ENCODE assay signal across 12 mouse cellular contexts in the genomic region with DNA sequence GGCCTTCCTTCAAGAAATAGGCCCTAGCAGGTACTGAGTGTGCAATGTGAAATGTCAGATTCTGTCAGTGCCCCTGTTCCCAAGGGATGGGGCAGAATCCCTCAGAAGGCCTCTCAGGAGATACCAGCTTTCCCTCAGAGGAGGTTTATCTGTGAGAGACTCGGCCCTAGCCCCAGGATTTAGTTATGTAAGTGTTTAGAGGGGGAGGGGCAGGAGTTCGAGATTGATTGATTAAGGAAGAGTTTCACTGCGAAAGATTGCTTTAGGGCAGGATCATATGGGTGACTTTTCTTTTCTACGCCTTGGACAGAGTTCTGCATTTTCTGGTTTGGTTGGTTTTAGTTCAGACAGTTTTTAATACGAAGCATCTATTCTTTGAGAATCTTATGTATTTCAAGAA. TPM values are rescaled to one million over a fixed set of nuclear protein-coding genes. Genes with fewer than 3 reads are reported as not detected.
DNase-seq lines count a peak whose midpoint lies in the region; ATAC-seq and TF ChIP-seq lines count a peak whose summit lies in the region.
"Had no signal": no experiment of that assay in that cellular context is flagged by ENCODE, and none has a peak within 500 bp of the region (broad histone marks: within the 10 kb centered on the region; RNA-seq: fewer than 3 reads in every experiment).

No protein-coding gene starts in this region.

- no peak overlapping the region for H3K9ac ChIP-seq in midbrain, embryonic 14.5 days (replicated peaks; ENCODE audit: low read length)
- H3K9ac ChIP-seq in embryonic facial prominence, embryonic 15.5 days = no peak overlapping the region
- H3K9ac ChIP-seq in liver, embryonic 11.5 days (ENCODE audit: low read depth, low read length) = 0 out of 2 replicates have a peak overlapping the region, but pooled peaks have one; percentile 21
- no peak overlapping the region for H3K9ac ChIP-seq in forebrain, embryonic 16.5 days (replicated peaks; ENCODE audit: low read depth, low read length)
- H3K9ac ChIP-seq: forebrain, embryonic 13.5 days had no signal

- H3K27ac ChIP-seq in midbrain, embryonic 10.5 days (replicated peaks) = 0 out of 2 replicates have a peak overlapping the region, but pooled peaks have one; percentile 57
- H3K27ac ChIP-seq in midbrain, embryonic 14.5 days (replicated peaks; ENCODE audit: low read depth, low read length) = no peak overlapping the region
- peak overlapping the region; percentile 68 for H3K27ac ChIP-seq in embryonic facial prominence, embryonic 15.5 days (replicated peaks)
- H3K27ac ChIP-seq in liver, embryonic 11.5 days (ENCODE audit: low read depth, low read length) = peak overlapping the region; percentile 22; the same call in 1 of the 2 replicates
- H3K27ac ChIP-seq in cerebellum, adult 2 months (ENCODE audit: insufficient read depth, low read length) = no peak overlapping the region
- no peak overlapping the region for H3K27ac ChIP-seq in forebrain, embryonic 16.5 days (ENCODE audit: low read length)
- H3K27ac ChIP-seq: forebrain, embryonic 13.5 days had no signal

- H3K27me3 ChIP-seq in midbrain, embryonic 10.5 days (ENCODE audit: low read depth, poor library complexity, severe bottlenecking) = no peaks in the 10 kb centered on the region
- H3K27me3 ChIP-seq in midbrain, embryonic 14.5 days (ENCODE audit: control insufficient read depth, insufficient read depth, low read length) = no peaks in the 10 kb centered on the region
- H3K27me3 ChIP-seq in embryonic facial prominence, embryonic 15.5 days = no peaks in the 10 kb centered on the region
- no peaks in the 10 kb centered on the region for H3K27me3 ChIP-seq in liver, embryonic 11.5 days (replicated peaks; ENCODE audit: control insufficient read depth, insufficient read depth, low read length)
- no peaks in the 10 kb centered on the region for H3K27me3 ChIP-seq in cerebellum, adult 2 months (ENCODE audit: control insufficient read depth, insufficient read depth, low read length)
- H3K27me3 ChIP-seq in forebrain, embryonic 16.5 days (replicated peaks; ENCODE audit: control insufficient read depth, insufficient read depth, low read length) = no peaks in the 10 kb centered on the region
- H3K27me3 ChIP-seq: forebrain, embryonic 13.5 days had no signal

- no peak for TF ChIP-seq CTCF in cerebellum, adult 2 months (IDR thresholded peaks at IDR 0.05; ENCODE audit: borderline replicate concordance, insufficient read depth, low read depth, low read length)

- no peaks in the 10 kb centered on the region for H3K9me3 ChIP-seq in midbrain, embryonic 10.5 days (replicated peaks)
- H3K9me3 ChIP-seq in midbrain, embryonic 14.5 days (ENCODE audit: control insufficient read depth, low read length) = no peaks in the 10 kb centered on the region
- H3K9me3 ChIP-seq in embryonic facial prominence, embryonic 15.5 days (replicated peaks) = no peaks in the 10 kb centered on the region
- H3K9me3 ChIP-seq in liver, embryonic 11.5 days (ENCODE audit: control insufficient read depth, low read length) = no peaks in the 10 kb centered on the region
- H3K9me3 ChIP-seq in forebrain, embryonic 16.5 days (ENCODE audit: control insufficient read depth, low read length) = no peaks in the 10 kb centered on the region
- H3K9me3 ChIP-seq: forebrain, embryonic 13.5 days had no signal

- no peak for TF ChIP-seq POLR2A in cerebellum, adult 2 months (IDR thresholded peaks at IDR 0.05; ENCODE audit: borderline replicate concordance, insufficient read depth, low read length)

- H3K4me2 ChIP-seq in midbrain, embryonic 14.5 days (ENCODE audit: low read length) = no peak overlapping the region
- H3K4me2 ChIP-seq in embryonic facial prominence, embryonic 15.5 days (replicated peaks) = 0 out of 2 replicates have a peak overlapping the region, but pooled peaks have one; percentile 1
- no peak overlapping the region for H3K4me2 ChIP-seq in liver, embryonic 11.5 days
- no peak overlapping the region for H3K4me2 ChIP-seq in forebrain, embryonic 16.5 days (ENCODE audit: low read length)
- H3K4me2 ChIP-seq: forebrain, embryonic 13.5 days had no signal

- H3K4me1 ChIP-seq in midbrain, embryonic 10.5 days = peaks cover 69% of the 10 kb centered on the region
- H3K4me1 ChIP-seq in midbrain, embryonic 14.5 days (ENCODE audit: control insufficient read depth, insufficient read depth, low read length) = peaks cover 16% of the 10 kb centered on the region; the same call in 1 of the 2 replicates
- H3K4me1 ChIP-seq in embryonic facial prominence, embryonic 15.5 days = peaks cover 67% of the 10 kb centered on the region
- H3K4me1 ChIP-seq in liver, embryonic 11.5 days (replicated peaks; ENCODE audit: control insufficient read depth, insufficient read depth, low read length) = peaks cover 74% of the 10 kb centered on the region
- H3K4me1 ChIP-seq in cerebellum, adult 2 months (ENCODE audit: control insufficient read depth, insufficient read depth, low read length) = peaks cover 12% of the 10 kb centered on the region
- peaks cover 8% of the 10 kb centered on the region for H3K4me1 ChIP-seq in forebrain, embryonic 16.5 days (replicated peaks; ENCODE audit: control insufficient read depth, insufficient read depth, low read length)

- no peak for DNase-seq in midbrain, embryonic 10.5 days (ENCODE audit: low spot score)
- DNase-seq in midbrain, embryonic 14.5 days = no peak
- no peak for DNase-seq in liver, embryonic 11.5 days (ENCODE audit: low spot score)
- DNase-seq in cerebellum, adult 2 months = no peak
- no peak for DNase-seq in adrenal gland, postnatal 4 days (ENCODE audit: low spot score in 2 of 2)
- DNase-seq: kidney, adult 9 months; thymus, adult 18-20 months had no signal

- H3K4me3 ChIP-seq in midbrain, embryonic 10.5 days = no peak overlapping the region
- no peak overlapping the region for H3K4me3 ChIP-seq in midbrain, embryonic 14.5 days (replicated peaks; ENCODE audit: low read depth, low read length)
- no peak overlapping the region for H3K4me3 ChIP-seq in embryonic facial prominence, embryonic 15.5 days (replicated peaks)
- no peak overlapping the region for H3K4me3 ChIP-seq in liver, embryonic 11.5 days (ENCODE audit: low read depth, low read length)
- no peak overlapping the region for H3K4me3 ChIP-seq in cerebellum, adult 2 months (replicated peaks; ENCODE audit: insufficient read depth, low read depth, low read length)
- no peak overlapping the region for H3K4me3 ChIP-seq in forebrain, embryonic 16.5 days (replicated peaks; ENCODE audit: low read length)
- H3K4me3 ChIP-seq: forebrain, embryonic 13.5 days; myocyte had no signal

- 53% methylated on average over 5 of the region's 5 CpGs for WGBS in midbrain, embryonic 10.5 days
- WGBS in midbrain, embryonic 14.5 days = 58% methylated on average over 5 of the region's 5 CpGs
- WGBS in embryonic facial prominence, embryonic 15.5 days = 19% methylated on average over 5 of the region's 5 CpGs
- WGBS in liver, embryonic 11.5 days = 38% methylated on average over 5 of the region's 5 CpGs
- 68% methylated on average over 5 of the region's 5 CpGs for WGBS in cerebellum, adult 2 months
- WGBS in forebrain, embryonic 16.5 days = 76% methylated on average over 5 of the region's 5 CpGs

- no peak for ATAC-seq in midbrain, embryonic 14.5 days (ENCODE audit: low FRiP score, low TSS enrichment)
- ATAC-seq in embryonic facial prominence, embryonic 15.5 days (ENCODE audit: insufficient number of reproducible peaks, low FRiP score, low TSS enrichment, low read depth) = no peak
- no peak for ATAC-seq in liver, embryonic 11.5 days (replicated peaks; ENCODE audit: low FRiP score)
- no peak for ATAC-seq in forebrain, embryonic 16.5 days
- ATAC-seq: forebrain, embryonic 13.5 days had no signal

- H3K36me3 ChIP-seq in midbrain, embryonic 10.5 days = peaks cover 14% of the 10 kb centered on the region
- peaks cover 3% of the 10 kb centered on the region for H3K36me3 ChIP-seq in midbrain, embryonic 14.5 days (ENCODE audit: control insufficient read depth, insufficient read depth, low read length)
- peaks cover 14% of the 10 kb centered on the region for H3K36me3 ChIP-seq in embryonic facial prominence, embryonic 15.5 days
- H3K36me3 ChIP-seq in liver, embryonic 11.5 days (ENCODE audit: control insufficient read depth, insufficient read depth, low read length) = peaks cover 3% of the 10 kb centered on the region; the same call in 1 of the 2 replicates
- H3K36me3 ChIP-seq in forebrain, embryonic 16.5 days (ENCODE audit: control insufficient read depth, insufficient read depth) = peaks cover 2% of the 10 kb centered on the region; the same call in 1 of the 2 replicates

RNA-seq across cellular contexts. Expression of a gene that starts 20.8 kb away (rescaled TPM):
- 24.0 and 26.1 TPM in 2 replicates for polyA plus RNA-seq in midbrain, embryonic 10.5 days (2016; fragmentation: Nextera tagmentation; extraction: Ambion mirVana)
- polyA plus RNA-seq in midbrain, embryonic 14.5 days (2014; fragmentation: Nextera tagmentation; extraction: Ambion mirVana) = 13.1 and 14.9 TPM in 2 replicates
- polyA plus RNA-seq in embryonic facial prominence, embryonic 15.5 days (2015; fragmentation: Nextera tagmentation; extraction: Ambion mirVana) = 65.2 and 75.4 TPM in 2 replicates
- 21.2 and 23.2 TPM in 2 replicates for polyA plus RNA-seq in liver, embryonic 11.5 days (2014; fragmentation: Nextera tagmentation; extraction: Ambion mirVana)
- polyA plus RNA-seq in cerebellum, adult 2 months (2012; rRNA removed) = 32.0 and 42.3 TPM in 2 replicates
- polyA plus RNA-seq in forebrain, embryonic 16.5 days (2015; fragmentation: Nextera tagmentation; extraction: Ambion mirVana) = 38.9 and 40.3 TPM in 2 replicates
- 10 to 100 TPM; 53.3 to 54.2 TPM for total RNA-seq in adrenal gland, postnatal 4 days (2021)

RNA-seq across cellular contexts. Expression of a gene that starts 51.3 kb away (rescaled TPM):
- not detected in 2 replicates for polyA plus RNA-seq in midbrain, embryonic 10.5 days (2016; fragmentation: Nextera tagmentation; extraction: Ambion mirVana)
- 0.17 TPM in 1 of 2 replicates, not detected in the other for polyA plus RNA-seq in midbrain, embryonic 14.5 days (2014; fragmentation: Nextera tagmentation; extraction: Ambion mirVana)
- not detected in 2 replicates for polyA plus RNA-seq in embryonic facial prominence, embryonic 15.5 days (2015; fragmentation: Nextera tagmentation; extraction: Ambion mirVana)
- polyA plus RNA-seq in liver, embryonic 11.5 days (2014; fragmentation: Nextera tagmentation; extraction: Ambion mirVana) = not detected in 2 replicates
- polyA plus RNA-seq in cerebellum, adult 2 months (2012; rRNA removed) = 0.08 TPM in 1 of 2 replicates, not detected in the other
- not detected in 2 replicates for polyA plus RNA-seq in forebrain, embryonic 16.5 days (2015; fragmentation: Nextera tagmentation; extraction: Ambion mirVana)
- total RNA-seq in adrenal gland, postnatal 4 days (2021) = not detected
- polyA plus RNA-seq: forebrain, embryonic 13.5 days; heart, embryonic 14.5 days; myocyte had no signal

RNA-seq across cellular contexts. Expression of a gene that starts 54.1 kb away (rescaled TPM):
- polyA plus RNA-seq in midbrain, embryonic 10.5 days (2016; fragmentation: Nextera tagmentation; extraction: Ambion mirVana) = 38.2 and 41.0 TPM in 2 replicates
- polyA plus RNA-seq in midbrain, embryonic 14.5 days (2014; fragmentation: Nextera tagmentation; extraction: Ambion mirVana) = 20.6 and 21.6 TPM in 2 replicates
- polyA plus RNA-seq in embryonic facial prominence, embryonic 15.5 days (2015; fragmentation: Nextera tagmentation; extraction: Ambion mirVana) = 34.1 and 35.1 TPM in 2 replicates
- 30.0 and 31.3 TPM in 2 replicates for polyA plus RNA-seq in liver, embryonic 11.5 days (2014; fragmentation: Nextera tagmentation; extraction: Ambion mirVana)
- 27.2 and 28.9 TPM in 2 replicates for polyA plus RNA-seq in cerebellum, adult 2 months (2012; rRNA removed)
- 32.6 and 34.5 TPM in 2 replicates for polyA plus RNA-seq in forebrain, embryonic 16.5 days (2015; fragmentation: Nextera tagmentation; extraction: Ambion mirVana)
- total RNA-seq in adrenal gland, postnatal 4 days (2021) = 10 to 100 TPM; 31.1 to 32.2 TPM

Comparison
In these comparisons a context has a peak if more than half of its experiments do, and no peak if none do; other contexts are left out.
1. H3K27ac ChIP-seq: peak in midbrain, embryonic 10.5 days (single experiment), embryonic facial prominence, embryonic 15.5 days (single experiment) and liver, embryonic 11.5 days (single experiment); none in midbrain, embryonic 14.5 days (single experiment), cerebellum, adult 2 months (single experiment) and forebrain, embryonic 16.5 days (single experiment).